Mouse (Mus musculus) cerebellum, adult 2 months (tissue): ENCODE measurements around the gene Fam198a.

Experiments
- CTCF ChIP-seq: fragments of 200-500 bp; IDR thresholded peaks from 2 replicates; pipeline ENCODE4 v1.5.1; 2011; ENCODE audit warnings: low read depth, mild to moderate bottlenecking, control low read depth, low read length, moderate library complexity, borderline replicate concordance; ENCODE audit not compliant: insufficient read depth
- POLR2A ChIP-seq: fragments of 200-500 bp; IDR thresholded peaks from 2 replicates; pipeline ENCODE4 v1.6.1; 2011; ENCODE audit warnings: low read length, control low read depth, borderline replicate concordance; ENCODE audit not compliant: insufficient read depth

DNA sequence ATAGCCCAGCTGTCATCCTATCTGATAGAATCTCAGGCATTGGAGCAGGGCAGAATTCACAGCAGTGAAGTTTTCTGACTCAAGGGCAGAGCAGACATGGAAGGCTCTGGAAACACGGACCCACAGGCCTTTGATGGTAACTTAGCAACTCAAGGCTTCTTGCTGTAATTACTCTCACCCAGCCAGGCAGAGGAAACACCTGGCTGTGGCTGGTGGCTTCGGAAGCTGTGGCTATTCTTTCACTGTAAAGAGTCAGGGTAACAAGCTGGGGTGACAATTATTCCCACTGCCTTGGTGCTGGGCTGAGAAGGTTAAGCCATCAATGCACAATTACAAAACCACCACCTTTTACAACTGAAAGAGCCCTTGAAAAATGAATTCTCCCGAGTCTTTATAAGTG lies 42.3 kb downstream of the Fam198a start:
- TF ChIP-seq POLR2A (no peak), CTCF (no peak)
